Mouse (Mus musculus) neutrophil, adult 5-6 weeks (primary cell): ENCODE results near the gene AA792892. TPM values are rescaled to one million over a fixed set of nuclear protein-coding genes. Genes with fewer than 3 reads are reported as not detected.
"Not testable (repeated sequence)": the region's sequence is repeated elsewhere in the genome, so short reads cannot be mapped to it uniquely, and the experiment has no call there.

Source experiments
- ATAC-seq: fragments of 151-379, 151-347 bp; 2 replicates; pipeline ENCODE4 v1.8.0; 2017; ENCODE audit warnings: mild to moderate bottlenecking, moderate TSS enrichment; ENCODE audit not compliant: insufficient number of reproducible peaks, poor library complexity, low FRiP score, severe bottlenecking; ENCODE audit errors: extremely low read depth
- total RNA-seq: library from RNA; stranded (forward); fragments of 200-1000 nt; gene quantifications from 2 replicates; pipeline ENCODE4 v1.2.3, GENCODE M21; 2017

Gene AA792892
- not detected in 2 replicates for total RNA-seq

GRCm38 (mm10) chr5:94339449-94339848 is at the start of gene AA792892:
AA792892 (plus strand) TSS chr5:94339749.
- not testable (repeated sequence) for ATAC-seq

- ATAC-seq = not testable (repeated sequence)
These were observed 32.9 kb upstream of the AA792892 start, which contains the start of gene A430089I19Rik for GRCm38 (mm10) chr5:94306696-94307095. A430089I19Rik (minus strand) TSS chr5:94306796.

DNA sequence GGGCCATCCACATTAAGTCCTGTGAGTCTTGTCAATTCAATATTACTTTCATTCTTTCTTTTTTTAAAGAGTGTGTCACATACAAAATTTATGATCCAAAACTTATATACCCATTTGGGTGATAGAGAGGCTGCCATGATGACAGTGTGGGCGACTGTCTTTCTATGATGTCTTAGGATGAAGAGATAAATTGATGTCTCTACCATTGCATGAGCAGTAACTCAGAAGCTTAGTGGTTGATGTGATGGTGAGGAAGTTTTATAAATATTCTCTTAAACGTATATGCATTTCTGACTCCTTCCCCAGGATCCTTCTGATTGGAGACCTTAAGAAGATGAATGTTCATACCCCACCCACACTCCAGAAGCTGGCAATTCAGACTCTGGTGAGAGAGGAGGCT is 25.4 kb upstream of the AA792892 start, which contains the start of gene Gm6502:
Gene Gm6502 (plus strand): TSS at position 301 of the 400 bp plus-strand sequence.
- ATAC-seq = not testable (repeated sequence)

Other genes starting within 250 kb of the AA792892 start
- not detected in 2 replicates for gene Gm3106, start 121.7 kb upstream of the AA792892 start, total RNA-seq
- not detected in 2 replicates for gene A430089I19Rik, start 33.0 kb upstream of the AA792892 start, total RNA-seq
- gene Gm6502, start 25.3 kb upstream of the AA792892 start, total RNA-seq = not detected in 2 replicates
- not detected in 2 replicates for gene Gm7682, start 106.0 kb downstream of the AA792892 start, total RNA-seq
- not detected in 2 replicates for gene Gm3139, start 186.5 kb downstream of the AA792892 start, total RNA-seq